Mouse (Mus musculus) bone marrow macrophage, adult 2 months (primary cell): ENCODE data around the gene Kif3c.

Experiments
- CTCF ChIP-seq: IDR thresholded peaks from 2 replicates; pipeline ENCODE4 v1.5.1; 2012; ENCODE audit warnings: low read depth, mild to moderate bottlenecking, low read length, moderate library complexity
- POLR2A ChIP-seq: IDR thresholded peaks from 2 replicates; pipeline ENCODE4 v1.6.1; 2012; ENCODE audit warnings: mild to moderate bottlenecking, low read depth, low read length, borderline replicate concordance

- TF ChIP-seq POLR2A (no peak), CTCF (no peak)
Measured at GRCm38 (mm10) chr12:3427891-3428775, 63.2 kb downstream of the Kif3c start.
